Mouse (Mus musculus) heart, embryonic 14.5 days (tissue): ENCODE measurements at regions not wholly inside any gene's neighbourhood (a gene's known extent, or its start where the extent isn't known, plus 50 kb on each side); places are given as distances from the start of the nearest gene placed in this dataset.

Source experiments
- ATAC-seq: fragments of 200-750 bp; cut with Nextera tagmentation; 2 replicates; pipeline ENCODE4 v1.8.0; 2017; ENCODE audit warnings: low read depth, moderate TSS enrichment; ENCODE audit not compliant: insufficient number of reproducible peaks, insufficient read depth, low FRiP score
- H3K27ac ChIP-seq, 2 experiments: fragments of 200-500 bp in 1 of 2; fragments of 300-500 bp in 1 of 2; sonication (generic) in 1 of 2; replicated peaks in 1 of 2; 2 replicates each; pipeline ENCODE4 v1.5.1; 2012 to 2014; ENCODE audit warnings: low read depth in 2 of 2, low read length in 2 of 2, control low read depth in 1 of 2, mild to moderate bottlenecking in 1 of 2, mixed read lengths in 1 of 2; ENCODE audit not compliant: control insufficient read depth in 1 of 2, insufficient read depth in 1 of 2
- H3K27me3 ChIP-seq: fragments of 300-500 bp; sonication (generic); 2 replicates; pipeline ENCODE4 v1.6.1; 2014; ENCODE audit warnings: mild to moderate bottlenecking, low read length, control low read depth; ENCODE audit not compliant: control insufficient read depth, insufficient read depth
- H3K36me3 ChIP-seq: fragments of 300-500 bp; sonication (generic); 2 replicates; pipeline ENCODE4 v1.6.1; 2014; ENCODE audit warnings: mild to moderate bottlenecking, control low read depth, low read length, mixed read lengths; ENCODE audit not compliant: control insufficient read depth, insufficient read depth
- H3K4me1 ChIP-seq, 2 experiments: fragments of 200-500 bp in 1 of 2; fragments of 300-500 bp in 1 of 2; sonication (generic) in 1 of 2; 2 replicates each; pipeline ENCODE4 v1.6.1; 2012 to 2014; ENCODE audit warnings: low read length in 2 of 2, control low read depth in 1 of 2, mixed read lengths in 1 of 2; ENCODE audit not compliant: control insufficient read depth in 2 of 2, insufficient read depth in 2 of 2
- H3K4me2 ChIP-seq: fragments of 300-500 bp; sonication (generic); 2 replicates; pipeline ENCODE4 v1.6.1; 2014; ENCODE audit warnings: mild to moderate bottlenecking, low read length
- H3K4me3 ChIP-seq, 2 experiments: fragments of 200-500 bp in 1 of 2; fragments of 300-500 bp in 1 of 2; sonication (generic) in 1 of 2; 2 replicates each; pipeline ENCODE4 v1.5.1; 2012 to 2014; ENCODE audit warnings: low read length in 2 of 2, mild to moderate bottlenecking in 2 of 2, control low read depth in 1 of 2, low read depth in 1 of 2, moderate library complexity in 1 of 2; ENCODE audit not compliant: control insufficient read depth in 1 of 2, insufficient read depth in 1 of 2
- H3K9ac ChIP-seq: fragments of 300-500 bp; sonication (generic); 2 replicates; pipeline ENCODE4 v1.6.1; 2014; ENCODE audit warnings: mild to moderate bottlenecking, low read length
- H3K9me3 ChIP-seq: fragments of 300-500 bp; sonication (generic); 2 replicates; pipeline ENCODE4 v1.6.1; 2016; ENCODE audit warnings: low read length, control low read depth; ENCODE audit not compliant: control insufficient read depth
- WGBS: fragments of 180-500 bp; shearing (Covaris S2); extraction: QIAGEN DNeasy Blood & Tissue Kit; methylation state at CpG from one replicate; pipeline ENCODE4 v1.1.7; 2014; 5-methylcytosine and 5-hydroxymethylcytosine counted together

- Histone ChIP-seq H3K4me2 (no peak overlapping the region), H3K27ac (no peak overlapping the region), H3K27me3 (no peaks in the 10 kb centered on the region), H3K4me3 (no peak overlapping the region), H3K9ac (no peak overlapping the region), H3K36me3 (no peaks in the 10 kb centered on the region), H3K4me1 (peaks cover 0 to 2% of the 10 kb centered on the region in 2 experiments; a peak in 2 of 4 replicates), H3K9me3 (no peaks in the 10 kb centered on the region)
- no peak for ATAC-seq
- 83% methylated on average over 3 of the region's 3 CpGs for WGBS
Observed at GRCm38 (mm10) chr5:148775232-148775631, 153.9 kb downstream of the Katnal1 start.

- H3K27ac ChIP-seq, result no peak overlapping the region
- H3K27me3 ChIP-seq, result no peaks in the 10 kb centered on the region
- H3K9ac ChIP-seq, result no peak overlapping the region
- H3K9me3 ChIP-seq, result peaks cover 3% of the 10 kb centered on the region; the same call in 1 of the 2 replicates
- WGBS, result 53% methylated on average over 3 of the region's 3 CpGs
- no peak for ATAC-seq
- H3K4me2 ChIP-seq, result no peak overlapping the region
- no peak overlapping the region for H3K4me3 ChIP-seq
- no peaks in the 10 kb centered on the region for H3K36me3 ChIP-seq
- H3K4me1 ChIP-seq, result peaks cover 0 to 2% of the 10 kb centered on the region in 2 experiments; a peak in 1 of 4 replicates
Observed at GRCm38 (mm10) chr5:148774446-148774845, 154.7 kb downstream of the Katnal1 start.

- H3K27ac ChIP-seq, result no peak overlapping the region
- H3K9ac ChIP-seq, result no peak overlapping the region
- WGBS, result 83% methylated on average over 4 of the region's 4 CpGs
- H3K4me1 ChIP-seq, result peaks cover 0 to 2% of the 10 kb centered on the region in 2 experiments; a peak in 2 of 4 replicates
- no peaks in the 10 kb centered on the region for H3K36me3 ChIP-seq
- no peak overlapping the region for H3K4me2 ChIP-seq
- H3K27me3 ChIP-seq, result no peaks in the 10 kb centered on the region
- ATAC-seq, result no peak
- no peak overlapping the region for H3K4me3 ChIP-seq
- H3K9me3 ChIP-seq, result peaks cover 3% of the 10 kb centered on the region; the same call in 1 of the 2 replicates
Observed at GRCm38 (mm10) chr5:148769452-148769851, 159.7 kb downstream of the Katnal1 start.

GRCm38 (mm10) chr5:148768346-148768745 is 160.8 kb downstream of the Katnal1 start:
- H3K36me3 ChIP-seq, result no peaks in the 10 kb centered on the region
- peaks cover 3% of the 10 kb centered on the region; the same call in 1 of the 2 replicates for H3K9me3 ChIP-seq
- no peak overlapping the region for H3K4me2 ChIP-seq
- ATAC-seq, result no peak
- no peak overlapping the region for H3K27ac ChIP-seq
- 59% methylated on average over 7 of the region's 7 CpGs for WGBS
- no peak overlapping the region for H3K9ac ChIP-seq
- H3K27me3 ChIP-seq, result no peaks in the 10 kb centered on the region
- no peak overlapping the region for H3K4me3 ChIP-seq
- H3K4me1 ChIP-seq, result no peaks in the 10 kb centered on the region; a peak in 1 of 4 replicates

GRCm38 (mm10) chr5:148765993-148766392 is 163.1 kb downstream of the Katnal1 start:
- H3K4me3 ChIP-seq, result no peak overlapping the region
- H3K36me3 ChIP-seq, result no peaks in the 10 kb centered on the region
- no peaks in the 10 kb centered on the region; a peak in 1 of 4 replicates for H3K4me1 ChIP-seq
- peaks cover 3% of the 10 kb centered on the region; the same call in 1 of the 2 replicates for H3K9me3 ChIP-seq
- no peak for ATAC-seq
- 80% methylated on average over 7 of the region's 7 CpGs for WGBS
- no peak overlapping the region for H3K9ac ChIP-seq
- H3K4me2 ChIP-seq, result no peak overlapping the region
- no peaks in the 10 kb centered on the region for H3K27me3 ChIP-seq
- H3K27ac ChIP-seq, result no peak overlapping the region

GRCm38 (mm10) chr5:148760108-148760507 is 169.0 kb downstream of the Katnal1 start:
- no peak overlapping the region for H3K4me3 ChIP-seq
- H3K27ac ChIP-seq, result no peak overlapping the region
- no peak overlapping the region for H3K4me2 ChIP-seq
- WGBS, result 78% methylated on average over 9 of the region's 9 CpGs
- no peak overlapping the region for H3K9ac ChIP-seq
- H3K9me3 ChIP-seq, result no peaks in the 10 kb centered on the region
- no peak for ATAC-seq
- peaks cover 0 to 4% of the 10 kb centered on the region in 2 experiments; a peak in 2 of 4 replicates for H3K4me1 ChIP-seq
- no peaks in the 10 kb centered on the region for H3K27me3 ChIP-seq
- H3K36me3 ChIP-seq, result no peaks in the 10 kb centered on the region

GRCm38 (mm10) chr5:148758786-148759185 is 170.3 kb downstream of the Katnal1 start:
- WGBS, result 85% methylated on average over 7 of the region's 7 CpGs
- Histone ChIP-seq H3K27me3 (no peaks in the 10 kb centered on the region), H3K9ac (no peak overlapping the region), H3K36me3 (no peaks in the 10 kb centered on the region), H3K27ac (no peak overlapping the region), H3K9me3 (no peaks in the 10 kb centered on the region), H3K4me1 (peaks cover 2 to 6% of the 10 kb centered on the region in 2 experiments; a peak in 2 of 4 replicates), H3K4me2 (no peak overlapping the region), H3K4me3 (no peak overlapping the region)
- ATAC-seq, result no peak

- Histone ChIP-seq H3K27me3 (no peaks in the 10 kb centered on the region), H3K9me3 (no peaks in the 10 kb centered on the region), H3K27ac (no peak overlapping the region), H3K4me2 (no peak overlapping the region), H3K9ac (no peak overlapping the region), H3K36me3 (no peaks in the 10 kb centered on the region), H3K4me3 (no peak overlapping the region), H3K4me1 (peaks cover 2 to 6% of the 10 kb centered on the region in 2 experiments; a peak in 2 of 4 replicates)
- WGBS, result 55% methylated on average over 5 of the region's 5 CpGs
- ATAC-seq, result no peak
Observed at GRCm38 (mm10) chr5:148757715-148758114, 171.4 kb downstream of the Katnal1 start.
